Mouse (Mus musculus) adrenal gland (tissue): ENCODE data around the gene Snrnp48.

Experiments
- intact Hi-C: fragments of 180-260 bp; cut with DNase I; formaldehyde crosslinking; loops from one replicate; pipeline ENCODE4 v1.15.1; 2025
- long read RNA-seq, 2 experiments: library from polyadenylated mRNA; unstranded; transcript quantifications; one replicate each; pipeline ENCODE4 v2.0.0; 2020; ENCODE audit warnings: borderline replicate concordance in 1 of 2; ENCODE audit not compliant: insufficient replicate concordance in 1 of 2

Snrnp48 gene
- long read RNA-seq, experiment 1, transcript Snrnp48-201 (9 exons, 1,785 nt), result major isoform, 6 of 25 reads
- long read RNA-seq, experiment 1, partial matches to known transcripts, result 13 of 25 reads
- long read RNA-seq, experiment 1, other reads (novel, unspliced or antisense), result 3 of 25 reads
- long read RNA-seq, experiment 2, partial matches to known transcripts, result 31 of 46 reads
- long read RNA-seq, experiment 2, other reads (novel, unspliced or antisense), result 6 of 46 reads

GRCm38 (mm10) chr13:38204702-38205482, at the start of gene Snrnp48:
Gene Snrnp48, plus strand, starts transcription at chr13:38204938.
- intact Hi-C loops, result loop anchor here (5.0 kb wide), 1 partner anchor 143 kb away; no protein-coding TSS in a partner anchor

GRCm38 (mm10) chr13:38155523-38155922, 49.2 kb upstream of the Snrnp48 start:
- intact Hi-C loops, result no loop called here

- intact Hi-C loops, result no loop called here
These were observed 47.1 kb upstream of the Snrnp48 start for GRCm38 (mm10) chr13:38157635-38158034.

- intact Hi-C loops, result no loop called here
These were observed 42.7 kb upstream of the Snrnp48 start for GRCm38 (mm10) chr13:38162002-38162401.

- intact Hi-C loops, result no loop called here
These were observed 42.1 kb upstream of the Snrnp48 start for GRCm38 (mm10) chr13:38162668-38163067.

GRCm38 (mm10) chr13:38164932-38165331, 39.8 kb upstream of the Snrnp48 start:
- intact Hi-C loops, result no loop called here

- intact Hi-C loops, result no loop called here
These were observed 37.7 kb upstream of the Snrnp48 start for GRCm38 (mm10) chr13:38167056-38167455.

- intact Hi-C loops, result no loop called here
These were observed 34.0 kb upstream of the Snrnp48 start for GRCm38 (mm10) chr13:38170707-38171144.

GRCm38 (mm10) chr13:38193406-38193805, 11.3 kb upstream of the Snrnp48 start:
- intact Hi-C loops, result no loop called here

- intact Hi-C loops, result no loop called here
These were observed 3.3 kb upstream of the Snrnp48 start for GRCm38 (mm10) chr13:38201413-38201812.

GRCm38 (mm10) chr13:38204171-38204570, 567 bp upstream of the Snrnp48 start:
- intact Hi-C loops, result no loop called here

- intact Hi-C loops, result loop anchor here (10.0 kb wide), 1 partner anchor 226 kb away; no protein-coding TSS in a partner anchor
These were observed 6.4 kb downstream of the Snrnp48 start for GRCm38 (mm10) chr13:38211122-38211521.

- intact Hi-C loops, result loop anchor here (10.0 kb wide), 1 partner anchor 234 kb away; no protein-coding TSS in a partner anchor
These were observed 13.9 kb downstream of the Snrnp48 start for GRCm38 (mm10) chr13:38218686-38219085.

- intact Hi-C loops, result loop anchor here (5.0 kb wide), 1 partner anchor 372 kb away; no protein-coding TSS in a partner anchor
These were observed 15.6 kb downstream of the Snrnp48 start for GRCm38 (mm10) chr13:38220331-38220730.

GRCm38 (mm10) chr13:38230177-38230821, 25.6 kb downstream of the Snrnp48 start:
- intact Hi-C loops, result no loop called here

GRCm38 (mm10) chr13:38232411-38232810, 27.7 kb downstream of the Snrnp48 start:
- intact Hi-C loops, result no loop called here

GRCm38 (mm10) chr13:38232856-38233625, 28.3 kb downstream of the Snrnp48 start:
- intact Hi-C loops, result no loop called here

- intact Hi-C loops, result no loop called here
These were observed 29.9 kb downstream of the Snrnp48 start for GRCm38 (mm10) chr13:38234651-38235050.

GRCm38 (mm10) chr13:38235370-38235769, 30.6 kb downstream of the Snrnp48 start:
- intact Hi-C loops, result no loop called here

- intact Hi-C loops, result no loop called here
These were observed 43.4 kb downstream of the Snrnp48 start for GRCm38 (mm10) chr13:38248151-38248550.

- intact Hi-C loops, result no loop called here
These were observed 46.5 kb downstream of the Snrnp48 start for GRCm38 (mm10) chr13:38251226-38251625.
